Mouse (Mus musculus) midbrain, embryonic 15.5 days (tissue): ENCODE measurements around the gene Ttyh3. TPM values are rescaled to one million over a fixed set of nuclear protein-coding genes. Genes with fewer than 3 reads are reported as not detected.
"Not testable (repeated sequence)": the region's sequence is repeated elsewhere in the genome, so short reads cannot be mapped to it uniquely, and the experiment has no call there.

Experiments
- ATAC-seq: fragments of 200-750 bp; cut with Nextera tagmentation; replicated peaks from 2 replicates; pipeline ENCODE4 v1.8.0; 2017; ENCODE audit warnings: moderate TSS enrichment
- H3K27ac ChIP-seq: fragments of 300-500 bp; sonication (generic); 2 replicates; pipeline ENCODE4 v1.5.1; 2015; ENCODE audit warnings: mild to moderate bottlenecking, inconsistent platforms
- H3K27me3 ChIP-seq: fragments of 300-500 bp; sonication (generic); replicated peaks from 2 replicates; pipeline ENCODE4 v1.6.1; 2015; ENCODE audit warnings: inconsistent platforms
- H3K36me3 ChIP-seq: fragments of 300-500 bp; sonication (generic); replicated peaks from 2 replicates; pipeline ENCODE4 v1.6.1; 2015; ENCODE audit warnings: inconsistent platforms
- H3K4me1 ChIP-seq: fragments of 300-500 bp; sonication (generic); 2 replicates; pipeline ENCODE4 v1.6.1; 2015; ENCODE audit warnings: inconsistent platforms
- H3K4me2 ChIP-seq: fragments of 300-500 bp; sonication (generic); 2 replicates; pipeline ENCODE4 v1.6.1; 2015; ENCODE audit warnings: inconsistent platforms, mild to moderate bottlenecking, moderate library complexity
- H3K4me3 ChIP-seq: fragments of 300-500 bp; sonication (generic); 2 replicates; pipeline ENCODE4 v1.5.1; 2015; ENCODE audit warnings: mild to moderate bottlenecking, inconsistent platforms
- H3K9ac ChIP-seq: fragments of 300-500 bp; sonication (generic); 2 replicates; pipeline ENCODE4 v1.6.1; 2015; ENCODE audit warnings: mild to moderate bottlenecking, inconsistent platforms
- H3K9me3 ChIP-seq: fragments of 300-500 bp; sonication (generic); 2 replicates; pipeline ENCODE4 v1.6.1; 2016; ENCODE audit warnings: inconsistent platforms
- WGBS: fragments of 180-500 bp; shearing (Covaris S2); methylation state at CpG from one replicate; pipeline ENCODE4 v1.1.7; 2015; ENCODE audit warnings: mixed read lengths; 5-methylcytosine and 5-hydroxymethylcytosine counted together
- polyA plus RNA-seq: library from polyadenylated mRNA; unstranded; fragments of >200 nt; fragmentation: Nextera tagmentation; extraction: Ambion mirVana; gene quantifications from 2 replicates; pipeline ENCODE4 v1.2.1, GENCODE M21; 2015

The Ttyh3 gene
- polyA plus RNA-seq: 80.3 and 84.2 TPM in 2 replicates

DNA sequence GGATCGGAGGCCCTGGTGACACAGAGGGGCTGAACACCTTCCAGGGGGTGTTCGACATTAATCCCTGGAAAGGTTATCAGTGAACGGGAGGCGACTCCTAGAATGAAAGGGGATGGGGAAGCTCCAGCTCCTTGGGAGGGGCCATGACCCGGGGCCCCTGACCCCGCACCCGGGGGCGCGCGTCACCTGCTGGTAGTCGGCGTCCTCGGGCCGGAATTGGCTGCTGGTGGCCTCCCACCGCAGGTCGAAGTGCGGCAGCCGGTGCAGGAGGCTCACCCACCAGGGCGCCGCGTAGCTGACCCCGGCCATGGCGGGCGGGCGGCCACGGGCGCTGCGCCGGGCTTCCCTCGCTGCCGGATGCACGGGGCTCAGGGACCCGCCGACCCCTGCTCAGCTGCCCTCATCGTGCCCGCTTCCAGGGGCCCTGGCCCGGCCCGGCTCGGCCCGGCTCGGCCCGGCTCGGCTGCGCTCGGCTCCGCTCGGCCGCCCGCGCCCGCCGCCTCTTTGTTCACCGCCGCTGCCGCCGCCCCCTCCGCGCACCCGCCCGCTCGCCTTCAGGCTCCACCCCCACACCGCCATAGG lies at the start of gene Ttyh3:
Gene Ttyh3 (minus strand): TSS at position 513 of the 582 bp plus-strand sequence.
- H3K27me3 ChIP-seq: no peaks in the 10 kb centered on the region
- peak within 1 kb of the TSS; percentile 98 for H3K4me2 ChIP-seq
- peaks cover 51% of the 10 kb centered on the region for H3K4me1 ChIP-seq
- H3K36me3 ChIP-seq: no peaks in the 10 kb centered on the region
- peak within 1 kb of the TSS; percentile 93 for H3K27ac ChIP-seq
- no peaks in the 10 kb centered on the region for H3K9me3 ChIP-seq
- no peak; the same call in 1 of the 2 replicates for ATAC-seq
- peak within 1 kb of the TSS; percentile 100 for H3K9ac ChIP-seq
- peak within 1 kb of the TSS; percentile 89 for H3K4me3 ChIP-seq
- WGBS: 1% methylated on average over 61 of the region's 62 CpGs

DNA sequence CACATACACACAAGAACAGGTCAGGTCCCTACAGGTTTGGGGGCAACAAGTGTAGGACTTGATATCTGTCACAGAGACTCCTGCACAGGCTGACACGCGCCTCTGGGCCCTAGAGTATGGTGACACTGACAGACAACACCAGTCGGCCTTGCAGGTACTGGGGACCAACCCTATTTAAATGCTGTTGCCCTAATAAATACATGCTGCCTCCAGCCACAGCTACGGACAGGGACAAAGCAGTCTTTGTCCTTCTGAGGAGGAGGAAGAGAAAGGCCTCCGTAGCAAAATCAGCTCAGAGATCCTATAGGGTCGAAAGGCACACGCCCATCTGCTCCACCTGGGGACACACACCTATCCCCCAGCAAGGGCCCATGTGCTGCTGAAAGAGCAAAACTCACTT lies 47.2 kb upstream of the Ttyh3 start:
- no peaks in the 10 kb centered on the region for H3K9me3 ChIP-seq
- peaks cover 19% of the 10 kb centered on the region; the same call in 1 of the 2 replicates for H3K36me3 ChIP-seq
- 83% methylated on average over 7 of the region's 7 CpGs for WGBS
- no peak overlapping the region for H3K27ac ChIP-seq
- H3K4me2 ChIP-seq: no peak overlapping the region
- ATAC-seq: no peak
- H3K4me1 ChIP-seq: peaks cover 6% of the 10 kb centered on the region
- H3K9ac ChIP-seq: no peak overlapping the region
- no peak overlapping the region for H3K4me3 ChIP-seq
- H3K27me3 ChIP-seq: no peaks in the 10 kb centered on the region

DNA sequence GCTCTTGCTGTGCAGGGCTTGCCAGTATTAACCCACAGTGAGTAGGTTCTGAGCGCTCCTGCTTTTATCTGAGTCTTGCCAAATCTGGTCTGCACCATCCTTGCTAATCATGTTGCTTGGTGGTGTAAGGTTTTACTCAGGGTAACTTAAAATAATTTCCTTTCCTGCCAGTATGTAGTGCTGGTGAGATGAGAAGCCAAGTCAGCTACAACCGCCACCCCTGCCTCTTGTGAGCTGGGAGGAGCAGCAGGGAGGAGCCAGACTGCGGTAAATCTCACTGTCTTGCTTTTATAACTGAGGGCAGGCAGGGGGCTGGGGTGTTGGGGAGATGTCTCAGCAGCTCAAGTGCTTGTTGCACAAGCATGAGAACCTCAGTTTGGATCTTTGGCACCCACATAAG lies 39.6 kb upstream of the Ttyh3 start:
- Histone ChIP-seq H3K9ac (no peak overlapping the region), H3K4me1 (no peaks in the 10 kb centered on the region; the same call in 1 of the 2 replicates), H3K27me3 (no peaks in the 10 kb centered on the region), H3K9me3 (no peaks in the 10 kb centered on the region), H3K4me3 (no peak overlapping the region), H3K27ac (no peak overlapping the region), H3K4me2 (no peak overlapping the region), H3K36me3 (peaks cover 26% of the 10 kb centered on the region; the same call in 1 of the 2 replicates)
- no peak for ATAC-seq
- WGBS: 81% methylated on average over 3 of the region's 3 CpGs

DNA sequence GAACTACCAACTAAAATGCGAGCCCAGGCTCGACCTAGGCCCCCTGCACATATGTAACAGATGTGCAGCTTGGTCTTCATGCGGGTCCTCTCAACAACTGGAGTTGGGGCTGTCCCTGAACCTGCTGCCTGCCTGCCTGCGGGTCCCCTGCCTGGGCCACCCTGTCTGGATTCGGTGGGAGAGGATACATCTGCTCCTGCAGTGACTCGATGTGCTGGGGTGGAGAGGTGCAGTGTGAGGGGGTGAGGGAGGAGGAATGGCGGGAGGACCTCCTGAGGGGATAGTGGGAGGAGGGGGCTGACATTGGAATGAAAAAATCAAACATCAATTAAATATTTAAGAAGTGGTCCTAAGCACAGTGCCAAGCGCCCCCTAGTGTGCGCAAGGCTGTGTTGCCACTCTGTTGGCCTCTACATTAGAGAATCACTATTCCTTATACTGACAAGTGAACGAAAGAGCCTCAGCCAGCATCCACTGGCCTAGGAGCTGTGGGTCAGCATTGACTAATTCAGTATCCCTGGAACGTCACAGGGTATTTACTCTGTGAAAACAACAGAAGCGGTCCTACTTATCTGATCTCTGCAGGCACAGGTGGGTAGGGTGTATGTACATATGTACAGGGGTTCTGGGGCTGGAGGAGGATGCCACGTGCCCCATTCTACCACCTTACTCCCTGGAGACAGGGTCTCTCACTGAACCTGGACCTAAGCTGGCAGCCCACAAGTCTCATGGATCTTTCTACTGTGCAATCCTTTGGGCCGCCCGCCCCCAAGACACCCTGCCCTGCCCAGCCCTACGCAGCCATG lies 35.7 kb upstream of the Ttyh3 start:
- no peak overlapping the region for H3K4me2 ChIP-seq
- H3K9ac ChIP-seq: no peak overlapping the region
- H3K9me3 ChIP-seq: no peaks in the 10 kb centered on the region
- no peak overlapping the region for H3K27ac ChIP-seq
- no peak overlapping the region for H3K4me3 ChIP-seq
- no peaks in the 10 kb centered on the region; the same call in 1 of the 2 replicates for H3K4me1 ChIP-seq
- no peaks in the 10 kb centered on the region for H3K27me3 ChIP-seq
- 60% methylated on average over 16 of the region's 16 CpGs for WGBS
- ATAC-seq: peak; percentile 55; the same call in 1 of the 2 replicates
- peaks cover 21% of the 10 kb centered on the region; the same call in 1 of the 2 replicates for H3K36me3 ChIP-seq

- Histone ChIP-seq H3K4me1 (no peaks in the 10 kb centered on the region; the same call in 1 of the 2 replicates), H3K27ac (no peak overlapping the region), H3K36me3 (peaks cover 6% of the 10 kb centered on the region; the same call in 1 of the 2 replicates), H3K9ac (no peak overlapping the region), H3K4me2 (no peak overlapping the region), H3K27me3 (no peaks in the 10 kb centered on the region), H3K4me3 (no peak overlapping the region), H3K9me3 (no peaks in the 10 kb centered on the region)
- ATAC-seq: no peak
- 97% methylated on average over 6 of the region's 6 CpGs for WGBS
Measured at GRCm38 (mm10) chr5:140682113-140682512, 33.3 kb upstream of the Ttyh3 start.

DNA sequence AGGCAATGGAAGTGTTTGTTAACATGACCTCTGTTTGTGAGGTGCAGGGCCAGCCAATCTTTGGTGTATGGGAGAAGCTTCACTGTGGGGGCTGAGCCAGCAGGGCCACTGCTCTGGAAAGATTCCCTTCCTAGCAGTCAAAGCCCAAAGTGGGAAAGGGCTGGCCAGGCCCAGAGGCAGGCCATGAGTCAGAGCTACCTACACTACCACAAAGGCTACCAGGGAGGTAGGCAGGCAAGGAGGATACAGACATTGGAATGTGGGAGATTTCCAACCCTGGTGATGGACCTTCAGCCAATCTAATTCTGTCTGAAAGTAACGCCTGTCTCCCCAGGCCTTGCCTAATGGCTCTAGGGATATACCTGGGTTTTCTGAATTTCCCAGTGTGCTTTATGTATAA lies 32.1 kb upstream of the Ttyh3 start:
- WGBS: 81% methylated on average over 1 of the region's 1 CpGs
- no peaks in the 10 kb centered on the region for H3K9me3 ChIP-seq
- no peaks in the 10 kb centered on the region; the same call in 1 of the 2 replicates for H3K4me1 ChIP-seq
- H3K9ac ChIP-seq: no peak overlapping the region
- no peak overlapping the region for H3K4me3 ChIP-seq
- peaks cover 6% of the 10 kb centered on the region; the same call in 1 of the 2 replicates for H3K36me3 ChIP-seq
- H3K27me3 ChIP-seq: no peaks in the 10 kb centered on the region
- ATAC-seq: no peak
- no peak overlapping the region for H3K27ac ChIP-seq
- H3K4me2 ChIP-seq: no peak overlapping the region

DNA sequence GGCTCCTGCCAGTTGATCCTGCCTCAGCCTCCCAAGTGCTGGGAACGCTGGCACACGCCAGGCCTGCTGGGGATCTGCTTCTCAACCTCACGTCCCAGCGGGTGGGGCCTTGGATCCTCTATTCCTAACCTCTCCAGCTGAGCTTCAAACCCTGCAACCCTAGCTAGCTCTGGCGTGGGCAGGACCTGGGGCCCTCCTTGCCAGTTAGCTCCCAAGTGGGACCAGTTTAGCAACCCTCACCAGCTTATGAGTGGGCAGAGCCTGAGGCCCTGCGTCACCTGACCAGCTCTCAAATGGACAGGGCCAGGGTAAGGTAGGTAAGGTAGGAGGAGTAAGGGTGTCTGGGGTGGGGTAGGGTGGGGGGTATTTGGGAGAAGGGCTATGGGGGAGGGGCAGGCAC lies 31.2 kb upstream of the Ttyh3 start:
- ATAC-seq: no peak
- H3K36me3 ChIP-seq: peaks cover 6% of the 10 kb centered on the region; the same call in 1 of the 2 replicates
- 86% methylated on average over 6 of the region's 6 CpGs for WGBS
- no peak overlapping the region for H3K9ac ChIP-seq
- peaks cover under 1% of the 10 kb centered on the region; the same call in 1 of the 2 replicates for H3K4me1 ChIP-seq
- no peaks in the 10 kb centered on the region for H3K27me3 ChIP-seq
- no peak overlapping the region for H3K27ac ChIP-seq
- no peak overlapping the region for H3K4me3 ChIP-seq
- H3K4me2 ChIP-seq: no peak overlapping the region
- no peaks in the 10 kb centered on the region for H3K9me3 ChIP-seq

GRCm38 (mm10) chr5:140677137-140677536 lies 28.3 kb upstream of the Ttyh3 start:
- Histone ChIP-seq H3K36me3 (peaks cover 6% of the 10 kb centered on the region; the same call in 1 of the 2 replicates), H3K4me1 (0 out of 2 replicates have a peak, but pooled peaks cover 3% of the 10 kb centered on the region), H3K4me2 (no peak overlapping the region), H3K9me3 (no peaks in the 10 kb centered on the region), H3K9ac (no peak overlapping the region), H3K4me3 (no peak overlapping the region), H3K27ac (no peak overlapping the region), H3K27me3 (no peaks in the 10 kb centered on the region)
- no peak for ATAC-seq
- 92% methylated on average over 6 of the region's 6 CpGs for WGBS

GRCm38 (mm10) chr5:140675640-140676039 lies 26.8 kb upstream of the Ttyh3 start:
- Histone ChIP-seq H3K4me2 (no peak overlapping the region), H3K9me3 (no peaks in the 10 kb centered on the region), H3K27ac (peak overlapping the region; percentile 0), H3K36me3 (peaks cover 2% of the 10 kb centered on the region; the same call in 1 of the 2 replicates), H3K9ac (no peak overlapping the region), H3K4me3 (no peak overlapping the region), H3K27me3 (no peaks in the 10 kb centered on the region), H3K4me1 (0 out of 2 replicates have a peak, but pooled peaks cover 3% of the 10 kb centered on the region)
- 76% methylated on average over 11 of the region's 11 CpGs for WGBS
- ATAC-seq: no peak

- Histone ChIP-seq H3K27ac (0 out of 2 replicates have a peak overlapping the region, but pooled peaks have one; percentile 0), H3K9me3 (no peaks in the 10 kb centered on the region), H3K27me3 (no peaks in the 10 kb centered on the region), H3K4me2 (no peak overlapping the region), H3K4me1 (0 out of 2 replicates have a peak, but pooled peaks cover 3% of the 10 kb centered on the region), H3K4me3 (no peak overlapping the region), H3K9ac (no peak overlapping the region), H3K36me3 (peaks cover 2% of the 10 kb centered on the region; the same call in 1 of the 2 replicates)
- 72% methylated on average over 11 of the region's 11 CpGs for WGBS
- no peak; the same call in 1 of the 2 replicates for ATAC-seq
Measured at GRCm38 (mm10) chr5:140675079-140675478, 26.2 kb upstream of the Ttyh3 start.

GRCm38 (mm10) chr5:140674036-140674435 lies 25.2 kb upstream of the Ttyh3 start:
- H3K9me3 ChIP-seq: no peaks in the 10 kb centered on the region

GRCm38 (mm10) chr5:140672603-140673002 lies 23.8 kb upstream of the Ttyh3 start:
- peaks cover 10% of the 10 kb centered on the region for H3K36me3 ChIP-seq
- ATAC-seq, H3K4me3 ChIP-seq, H3K9me3 ChIP-seq, H3K9ac ChIP-seq, H3K27ac ChIP-seq, H3K4me1 ChIP-seq, H3K4me2 ChIP-seq, H3K27me3 ChIP-seq: not testable (repeated sequence)
- WGBS: 90% methylated on average over 6 of the region's 6 CpGs

More at GRCm38 (mm10) chr5:140674036-140674435, 25.2 kb upstream of the Ttyh3 start:
- no peak overlapping the region for H3K4me2 ChIP-seq
- H3K27me3 ChIP-seq: no peaks in the 10 kb centered on the region
- no peak overlapping the region for H3K4me3 ChIP-seq
- H3K4me1 ChIP-seq: 0 out of 2 replicates have a peak, but pooled peaks cover 3% of the 10 kb centered on the region
- 89% methylated on average over 17 of the region's 17 CpGs for whole genome bisulfite sequencing
- no peak overlapping the region for H3K27ac ChIP-seq
- H3K9ac ChIP-seq: no peak overlapping the region
- H3K36me3 ChIP-seq: peaks cover 5% of the 10 kb centered on the region
- no peak for ATAC-seq
